Mouse (Mus musculus) E14TG2a.4 (cell line): ENCODE measurements around the gene Rock2.

Experiments
- CTCF ChIP-seq: conservative IDR thresholded peaks from 2 replicates; pipeline ENCODE4 v1.5.1; 2014; ENCODE audit warnings: low read length
- NANOG ChIP-seq: IDR thresholded peaks from 2 replicates; pipeline ENCODE4 v1.6.1; 2014; ENCODE audit warnings: borderline replicate concordance, low read length, mixed read lengths
- POU5F1 ChIP-seq: IDR thresholded peaks from 2 replicates; pipeline ENCODE4 v1.6.1; 2014; ENCODE audit warnings: low read length, borderline replicate concordance

- TF ChIP-seq CTCF (no peak), POU5F1 (no peak), NANOG (no peak)
Measured at GRCm38 (mm10) chr12:16848501-16848900, 46.2 kb upstream of the Rock2 start.
